ENCODE assay signal across 17 mouse cellular contexts in the genomic region with DNA sequence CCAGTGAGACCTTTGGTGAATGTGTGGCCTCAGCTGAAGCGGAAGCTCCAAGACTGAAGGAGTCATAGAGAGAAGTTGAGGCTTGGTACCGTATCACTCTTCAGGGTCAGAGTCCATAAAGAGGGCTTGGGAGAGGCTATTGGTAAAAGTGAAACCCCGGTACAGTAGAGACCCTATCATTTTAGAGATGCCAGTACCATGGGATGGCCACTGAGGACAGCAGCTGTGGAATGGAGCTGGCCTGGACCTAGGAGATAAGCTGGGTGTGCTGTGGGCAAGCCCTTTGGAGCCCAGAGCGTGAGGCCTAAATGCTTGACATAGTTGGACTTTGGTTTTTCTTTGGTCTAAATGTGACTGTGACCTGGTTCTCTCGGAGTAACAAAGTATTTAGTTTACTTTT. TPM values are rescaled to one million over a fixed set of nuclear protein-coding genes. Genes with fewer than 3 reads are reported as not detected.
A peak's percentile ranks its signal among the peaks of the same experiment; 100 is the strongest.
DNase-seq lines count a peak whose midpoint lies in the region; ATAC-seq lines count a peak whose summit lies in the region.
"Had no signal": no experiment of that assay in that cellular context is flagged by ENCODE, and none has a peak within 500 bp of the region (broad histone marks: within the 10 kb centered on the region; RNA-seq: fewer than 3 reads in every experiment).

No protein-coding gene starts in this region.

- peak; percentile 53 for DNase-seq in kidney, adult 9 months
- DNase-seq in kidney, postnatal 10 days, result no peak
- DNase-seq in liver, embryonic 13.5 days, result peak; percentile 76
- DNase-seq in spleen, postnatal 36 days (ENCODE audit: low spot score in 2 of 2), result peak; percentile 51 to 71
- no peak for DNase-seq in lung, postnatal 14 days
- no peak for DNase-seq in gastrocnemius, postnatal 10 days
- no peak for DNase-seq in adrenal gland, adult 18-20 months (ENCODE audit: low spot score in 2 of 2)
- DNase-seq: adrenal gland, postnatal 25 days; cerebellum, adult 2 months; forebrain, postnatal 0 days; gastrocnemius, postnatal 36 days; heart, postnatal 14 days; right cerebral cortex, postnatal 14 days had no signal

- peaks cover 2% of the 10 kb centered on the region; the same call in 1 of the 2 replicates for H3K9me3 ChIP-seq in erythroblast, embryonic 14.5 days (ENCODE audit: control insufficient read depth, low read length)
- no peaks in the 10 kb centered on the region for H3K9me3 ChIP-seq in liver, embryonic 13.5 days (replicated peaks)
- H3K9me3 ChIP-seq: limb, embryonic 12.5 days; midbrain, embryonic 12.5 days had no signal

- H3K27me3 ChIP-seq in erythroblast, embryonic 14.5 days (ENCODE audit: control insufficient read depth), result no peaks in the 10 kb centered on the region
- no peaks in the 10 kb centered on the region for H3K27me3 ChIP-seq in liver, embryonic 13.5 days
- H3K27me3 ChIP-seq: limb, embryonic 12.5 days; midbrain, embryonic 12.5 days had no signal

- H3K27ac ChIP-seq in liver, embryonic 13.5 days, result peak overlapping the region; percentile 95
- H3K27ac ChIP-seq: hindbrain, postnatal 0 days; limb, embryonic 12.5 days; midbrain, embryonic 12.5 days had no signal

- peak overlapping the region; percentile 43 for H3K4me3 ChIP-seq in erythroblast, embryonic 14.5 days (replicated peaks)
- H3K4me3 ChIP-seq in liver, embryonic 13.5 days (replicated peaks), result 0 out of 2 replicates have a peak overlapping the region, but pooled peaks have one; percentile 22
- H3K4me3 ChIP-seq: limb, embryonic 12.5 days; midbrain, embryonic 12.5 days had no signal

- 34% methylated on average over 5 of the region's 5 CpGs for WGBS in liver, embryonic 13.5 days (ENCODE audit: insufficient replicate concordance)

- H3K36me3 ChIP-seq in erythroblast, embryonic 14.5 days (ENCODE audit: control insufficient read depth), result peaks cover 79% of the 10 kb centered on the region
- H3K36me3 ChIP-seq in liver, embryonic 13.5 days, result peaks cover 13% of the 10 kb centered on the region
- H3K36me3 ChIP-seq: limb, embryonic 12.5 days; midbrain, embryonic 12.5 days had no signal

- H3K9ac ChIP-seq in liver, embryonic 13.5 days, result peak overlapping the region; percentile 69
- H3K9ac ChIP-seq: forebrain, postnatal 0 days; limb, embryonic 12.5 days; midbrain, embryonic 12.5 days had no signal

- peak; percentile 100 for ATAC-seq in liver, embryonic 13.5 days (ENCODE audit: low read depth)
- ATAC-seq: forebrain, postnatal 0 days; hindbrain, postnatal 0 days had no signal

- peaks cover 36% of the 10 kb centered on the region for H3K4me1 ChIP-seq in erythroblast, embryonic 14.5 days (ENCODE audit: control insufficient read depth)
- H3K4me1 ChIP-seq in liver, embryonic 13.5 days (replicated peaks), result peaks cover 28% of the 10 kb centered on the region
- H3K4me1 ChIP-seq: midbrain, embryonic 12.5 days had no signal

- peak overlapping the region; percentile 61 for H3K4me2 ChIP-seq in liver, embryonic 13.5 days
- H3K4me2 ChIP-seq: limb, embryonic 12.5 days; midbrain, embryonic 12.5 days had no signal

RNA-seq across cellular contexts. Expression of a gene that starts 26.4 kb away (rescaled TPM):
- 0.18 and 0.31 TPM in 2 replicates for polyA plus RNA-seq in erythroblast, embryonic 14.5 days (2012)
- polyA plus RNA-seq in liver, embryonic 13.5 days (2015; fragmentation: Nextera tagmentation; extraction: Ambion mirVana), result 8.3 and 8.9 TPM in 2 replicates
- 10 to 100 TPM; 11.9 to 12.0 TPM for total RNA-seq in gastrocnemius, postnatal 10 days (2021)
- total RNA-seq in adrenal gland, adult 18-20 months (2021), result 1 to 10 TPM; 6.2 to 8.4 TPM

RNA-seq across cellular contexts. Expression of a gene that starts 47.4 kb away (rescaled TPM):
- polyA plus RNA-seq in erythroblast, embryonic 14.5 days (2012), result 9.0 and 9.7 TPM in 2 replicates
- polyA plus RNA-seq in liver, embryonic 13.5 days (2015; fragmentation: Nextera tagmentation; extraction: Ambion mirVana), result 21.3 and 23.9 TPM in 2 replicates
- total RNA-seq in gastrocnemius, postnatal 10 days (2021), result 10 to 100 TPM; 14.7 to 15.2 TPM
- total RNA-seq in adrenal gland, adult 18-20 months (2021), result 10 to 100 TPM; 12.9 to 16.7 TPM

RNA-seq across cellular contexts. Expression of a gene that starts 47.5 kb away (rescaled TPM):
- polyA plus RNA-seq in erythroblast, embryonic 14.5 days (2012), result 0.56 and 1.1 TPM in 2 replicates
- polyA plus RNA-seq in liver, embryonic 13.5 days (2015; fragmentation: Nextera tagmentation; extraction: Ambion mirVana), result 26.3 and 30.4 TPM in 2 replicates
- 10 to 100 TPM; 20.2 to 21.8 TPM for total RNA-seq in gastrocnemius, postnatal 10 days (2021)
- total RNA-seq in adrenal gland, adult 18-20 months (2021), result 10 to 100 TPM; 18.8 to 21.2 TPM

Comparison
In these comparisons a context has a peak if more than half of its experiments do, and no peak if none do; other contexts are left out.
1. DNase-seq: peak in kidney, adult 9 months (single experiment), liver, embryonic 13.5 days (single experiment) and spleen, postnatal 36 days (2 of 2); none in kidney, postnatal 10 days (single experiment), lung, postnatal 14 days (single experiment), gastrocnemius, postnatal 10 days (single experiment) and adrenal gland, adult 18-20 months (0 of 2).